Mouse (Mus musculus) stomach, postnatal 0 days (tissue): ENCODE results near the gene Slc11a1.

Experiments used
- CTCF ChIP-seq: IDR thresholded peaks from 2 replicates; pipeline ENCODE4 v1.5.1; 2016; ENCODE audit warnings: antibody characterized with exemption, low read depth, mild to moderate bottlenecking, moderate library complexity
- EP300 ChIP-seq: optimal IDR thresholded peaks from 2 replicates; pipeline ENCODE3; 2016; ENCODE audit warnings: antibody characterized with exemption

GRCm38 (mm10) chr1:74344163-74344916 is 30.7 kb upstream of the Slc11a1 start:
- TF ChIP-seq CTCF (no peak), EP300 (no peak)
